Mouse (Mus musculus): Measurements from ENCODE around the gene Strip1.

The Strip1 gene

DNA sequence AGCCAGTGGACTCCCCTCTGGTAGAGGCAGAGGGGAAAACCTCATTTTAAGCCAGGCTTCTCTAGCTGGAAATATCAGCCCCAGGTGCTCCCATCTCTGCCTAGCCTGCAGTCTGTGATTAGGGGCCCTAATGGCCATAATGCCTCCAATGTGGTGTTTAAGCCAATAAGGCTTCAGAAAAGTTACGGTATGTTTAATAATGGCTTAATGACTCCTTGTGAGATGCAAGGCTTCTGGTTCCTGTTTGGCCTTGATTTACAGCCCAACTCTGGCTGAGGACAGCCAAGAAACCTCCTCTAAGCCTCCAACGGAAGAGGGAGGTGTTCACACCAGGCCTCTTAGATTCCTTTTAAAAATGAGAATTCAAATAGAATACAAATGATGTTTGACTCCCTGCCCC, 37.9 kb downstream of the Strip1 start:
- DNase-seq (ENCODE audit: low spot score in 2 of 2): no peak

GRCm38 (mm10) chr3:107591612-107592011, 39.9 kb downstream of the Strip1 start:
- no peak for DNase-seq (ENCODE audit: low spot score in 2 of 2)

- DNase-seq (ENCODE audit: low spot score in 2 of 2): no peak
Observed at GRCm38 (mm10) chr3:107586504-107586903, 45.0 kb downstream of the Strip1 start.

- DNase-seq (ENCODE audit: low spot score in 2 of 2): no peak
Observed at GRCm38 (mm10) chr3:107583893-107584292, 47.6 kb downstream of the Strip1 start.

DNA sequence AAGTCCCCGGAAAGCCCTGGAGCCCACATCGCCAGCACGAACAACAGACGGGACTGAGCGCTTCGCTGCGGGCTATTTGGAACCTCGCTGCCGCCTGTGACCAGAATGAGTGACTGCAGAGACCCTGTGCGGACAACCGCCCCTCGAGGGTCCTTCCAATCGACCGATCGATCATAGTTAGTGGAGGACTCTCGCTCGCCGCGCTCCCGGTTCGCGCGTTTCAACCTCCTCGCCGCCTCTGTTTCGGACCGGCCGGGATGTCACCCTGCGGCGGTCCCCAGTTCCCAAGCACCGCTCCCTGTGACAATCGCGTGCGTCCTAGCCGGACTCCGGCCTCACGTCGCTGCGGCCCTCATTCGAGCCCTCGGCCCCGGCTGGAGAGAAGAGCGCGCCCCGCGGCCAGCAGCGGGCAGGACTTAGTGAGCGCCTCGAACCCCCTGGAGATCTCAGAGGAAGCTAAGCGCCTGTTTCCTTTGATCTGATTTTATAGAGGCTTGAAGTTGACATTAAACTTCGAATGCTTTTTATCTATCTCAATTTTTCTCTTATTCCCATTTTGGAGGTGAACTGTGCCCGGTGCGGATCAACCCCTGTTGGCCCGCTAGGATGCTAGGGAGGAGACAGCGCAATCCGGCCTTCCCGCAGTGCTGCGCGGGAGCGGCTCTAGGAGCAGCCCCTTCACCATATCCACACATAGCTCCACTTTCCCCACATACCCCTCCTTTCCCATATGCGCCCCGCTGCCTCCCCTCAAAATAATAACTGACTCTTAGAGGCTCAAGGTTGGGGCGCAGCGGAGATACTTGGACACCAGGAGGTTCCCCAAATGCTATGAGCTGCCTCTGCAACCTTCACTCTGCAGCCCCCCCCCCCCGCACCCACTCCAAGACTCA, 48.4 kb downstream of the Strip1 start:
- DNase-seq (ENCODE audit: low spot score in 2 of 2): no peak

DNA sequence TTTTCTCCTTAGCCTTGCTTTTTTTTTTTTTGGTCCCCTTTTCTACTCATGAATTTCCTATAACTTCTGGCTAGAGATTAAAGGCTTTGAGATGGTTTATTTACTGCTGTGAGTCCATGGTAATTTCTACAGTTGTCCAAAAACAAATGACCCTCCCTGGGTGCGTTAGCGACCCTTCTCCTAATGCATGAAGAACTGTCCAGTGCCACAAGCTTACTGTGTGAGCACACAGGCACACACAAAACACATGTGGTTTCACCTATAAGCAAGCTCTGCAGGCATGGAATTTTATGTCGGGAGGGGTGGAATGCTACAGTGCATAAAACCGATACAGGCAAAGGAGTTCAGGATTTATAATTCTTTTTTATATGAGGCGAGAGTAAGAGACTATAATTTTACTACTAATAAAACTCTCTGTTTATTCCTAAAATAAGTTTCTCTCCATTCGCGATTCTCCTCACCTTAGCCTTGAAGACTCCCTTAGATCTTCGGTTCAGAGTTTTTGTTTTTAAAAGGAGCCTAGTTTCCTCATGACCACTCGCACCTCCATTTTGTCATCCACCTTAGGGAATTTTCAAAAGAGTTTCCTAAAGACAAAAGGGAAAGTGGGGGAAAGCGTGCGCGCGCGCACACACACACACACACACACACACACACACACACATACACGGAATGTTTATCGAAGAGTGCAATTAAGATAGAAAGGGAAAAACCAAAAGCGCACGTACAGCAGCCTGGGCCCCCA, 49.2 kb downstream of the Strip1 start:
- no peak for DNase-seq (ENCODE audit: low spot score in 2 of 2)

GRCm38 (mm10) chr3:107581103-107582010, 50.1 kb downstream of the Strip1 start:
- DNase-seq (ENCODE audit: low spot score in 2 of 2): no peak

GRCm38 (mm10) chr3:107579466-107579865, 52.0 kb downstream of the Strip1 start:
- peak; percentile 39 to 81 for DNase-seq (ENCODE audit: low spot score in 2 of 2)

DNA sequence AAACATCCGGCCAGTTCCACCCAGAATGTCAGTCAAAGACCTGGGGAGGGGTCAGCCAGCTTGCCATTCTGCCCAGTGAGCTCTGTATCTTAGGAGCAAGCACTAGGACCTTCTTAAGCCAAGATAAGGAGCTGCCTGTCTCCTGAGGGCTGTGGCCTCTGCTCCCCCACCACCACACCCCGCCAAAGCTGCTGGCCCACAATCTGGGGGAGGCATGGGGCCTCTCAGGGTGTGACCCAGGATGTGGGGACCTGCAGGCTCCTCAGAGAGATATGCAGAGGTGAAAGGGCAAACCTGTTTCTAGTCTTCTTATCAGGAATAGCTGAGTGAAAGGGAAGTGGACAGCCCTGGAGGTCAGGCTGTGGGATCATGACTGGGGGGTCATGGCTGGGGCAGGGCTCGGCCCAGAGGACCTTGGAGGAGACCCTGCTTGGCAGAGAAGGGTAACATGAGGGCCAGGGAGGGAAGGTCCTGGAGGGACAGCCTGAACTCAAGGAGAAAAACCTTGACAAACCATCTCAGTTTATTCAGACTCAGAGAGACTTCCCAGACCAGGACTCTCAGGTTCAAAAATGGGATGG, 53.6 kb downstream of the Strip1 start:
- DNase-seq (ENCODE audit: low spot score in 2 of 2): no peak

DNA sequence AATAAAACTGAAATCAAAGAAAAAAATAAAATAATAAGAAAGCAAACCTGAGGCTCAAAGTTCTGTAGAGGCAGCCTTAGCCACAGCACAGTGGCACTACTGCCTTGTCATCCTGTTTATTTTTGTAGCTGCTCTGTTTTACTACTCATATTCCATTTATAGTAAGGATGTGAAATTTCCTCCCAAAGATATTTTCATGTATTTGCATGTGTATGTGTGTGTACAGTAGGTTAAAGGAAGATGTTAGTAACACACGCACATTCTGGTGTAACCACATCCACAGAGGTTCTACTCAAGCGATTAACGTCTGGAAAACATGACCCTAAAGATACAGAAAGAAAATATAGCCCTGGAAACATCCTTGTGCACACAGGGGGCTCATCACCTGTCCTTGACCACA, 54.7 kb downstream of the Strip1 start:
- DNase-seq (ENCODE audit: low spot score in 2 of 2): no peak

- DNase-seq (ENCODE audit: low spot score in 2 of 2): no peak
Observed at GRCm38 (mm10) chr3:107571205-107571604, 60.3 kb downstream of the Strip1 start.

GRCm38 (mm10) chr3:107568721-107569120, 62.8 kb downstream of the Strip1 start:
- no peak for DNase-seq (ENCODE audit: low spot score in 2 of 2)

- no peak for DNase-seq (ENCODE audit: low spot score in 2 of 2)
Observed at GRCm38 (mm10) chr3:107567766-107568165, 63.7 kb downstream of the Strip1 start.

- DNase-seq (ENCODE audit: low spot score in 2 of 2): no peak
Observed at GRCm38 (mm10) chr3:107565331-107565730, 66.2 kb downstream of the Strip1 start.

GRCm38 (mm10) chr3:107563880-107564279, 67.6 kb downstream of the Strip1 start:
- DNase-seq (ENCODE audit: low spot score in 2 of 2): no peak

DNA sequence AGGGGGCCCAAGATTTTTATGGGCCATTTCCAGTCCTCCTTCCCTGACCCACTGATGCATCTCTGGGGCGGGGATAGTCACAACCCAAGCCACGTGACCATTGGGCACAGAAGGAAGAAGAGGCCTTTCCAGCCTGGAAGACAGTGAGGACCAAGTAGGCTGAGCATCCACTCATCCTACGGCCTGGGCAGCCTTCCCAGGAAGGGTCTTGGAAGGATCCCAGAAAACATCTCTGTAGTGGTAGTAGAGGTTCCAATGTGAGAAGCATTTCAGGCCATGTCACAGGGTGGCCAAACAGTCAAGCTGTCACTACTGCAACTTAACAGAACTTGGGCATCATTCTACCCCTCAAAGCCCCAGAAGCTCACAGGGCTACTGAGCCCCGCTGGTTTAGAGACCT, 68.9 kb downstream of the Strip1 start:
- DNase-seq (ENCODE audit: low spot score in 2 of 2): no peak

All from spleen, postnatal 4 days (tissue).